Mouse (Mus musculus) cerebellum, adult 9-10 months (tissue): ENCODE measurements at regions not wholly inside any gene's neighbourhood (a gene's known extent, or its start where the extent isn't known, plus 50 kb on each side); places are given as distances from the start of the nearest gene placed in this dataset.

Source experiments
- DNase-seq: peaks from one replicate; pipeline ENCODE4 v3.0.0; 2022

GRCm38 (mm10) chr7:83195896-83196537 is 328.9 kb downstream of the Mex3b start:
- no peak for DNase-seq

- DNase-seq, result no peak
Measured at GRCm38 (mm10) chr7:83197490-83197889, 330.4 kb downstream of the Mex3b start.

- DNase-seq, result no peak
Measured at GRCm38 (mm10) chr7:83201126-83201686, 334.1 kb downstream of the Mex3b start.

- DNase-seq, result peak; percentile 58
Measured at GRCm38 (mm10) chr7:83201768-83202493, 334.8 kb downstream of the Mex3b start.

- DNase-seq, result peak; percentile 60
Measured at GRCm38 (mm10) chr7:83203311-83204012, 336.3 kb downstream of the Mex3b start.

GRCm38 (mm10) chr7:83204013-83204365 is 336.9 kb downstream of the Mex3b start:
- DNase-seq, result no peak

GRCm38 (mm10) chr7:83204701-83205100 is 337.6 kb downstream of the Mex3b start:
- DNase-seq, result no peak

- DNase-seq, result no peak
Measured at GRCm38 (mm10) chr7:83206999-83207398, 339.9 kb downstream of the Mex3b start.

GRCm38 (mm10) chr7:83211611-83212010 is 344.5 kb downstream of the Mex3b start:
- DNase-seq, result no peak

- no peak for DNase-seq
Measured at GRCm38 (mm10) chr7:83222029-83222722, 355.0 kb downstream of the Mex3b start.

GRCm38 (mm10) chr7:83227262-83228108 is 357.2 kb upstream of the Tmc3 start:
- DNase-seq, result no peak

- no peak for DNase-seq
Measured at GRCm38 (mm10) chr7:83230496-83231325, 354.0 kb upstream of the Tmc3 start.

GRCm38 (mm10) chr7:83235659-83236058 is 349.1 kb upstream of the Tmc3 start:
- peak; percentile 86 for DNase-seq

GRCm38 (mm10) chr7:83237336-83237735 is 347.4 kb upstream of the Tmc3 start:
- no peak for DNase-seq

GRCm38 (mm10) chr7:83238091-83238490 is 346.6 kb upstream of the Tmc3 start:
- DNase-seq, result peak; percentile 83

- DNase-seq, result peak; percentile 83
Measured at GRCm38 (mm10) chr7:83242233-83242632, 342.5 kb upstream of the Tmc3 start.

GRCm38 (mm10) chr7:83245867-83246266 is 338.9 kb upstream of the Tmc3 start:
- DNase-seq, result no peak

GRCm38 (mm10) chr7:83251995-83252563 is 332.6 kb upstream of the Tmc3 start:
- no peak for DNase-seq

GRCm38 (mm10) chr7:83253001-83253400 is 331.7 kb upstream of the Tmc3 start:
- no peak for DNase-seq

- DNase-seq, result no peak
Measured at GRCm38 (mm10) chr7:83253432-83253831, 331.3 kb upstream of the Tmc3 start.

- DNase-seq, result no peak
Measured at GRCm38 (mm10) chr7:83254411-83254810, 330.3 kb upstream of the Tmc3 start.
